In genomic region chr16:38478296-38478695, GRCm38 (mm10) we compare ENCODE assay signal across 23 mouse cellular contexts. TPM values are rescaled to one million over a fixed set of nuclear protein-coding genes. Genes with fewer than 3 reads are reported as not detected.
DNase-seq lines count a peak whose midpoint lies in the region; ATAC-seq and TF ChIP-seq lines count a peak whose summit lies in the region.
"Had no signal": no experiment of that assay in that cellular context is flagged by ENCODE, and none has a peak within 500 bp of the region (broad histone marks: within the 10 kb centered on the region; RNA-seq: fewer than 3 reads in every experiment).

No protein-coding gene starts in this region.

- H3K4me3 ChIP-seq in midbrain, embryonic 11.5 days (ENCODE audit: low read depth, low read length) = no peak overlapping the region
- H3K4me3 ChIP-seq in midbrain, embryonic 15.5 days = no peak overlapping the region
- H3K4me3 ChIP-seq in CH12.LX (replicated peaks in 1 of 3; ENCODE audit: low read depth in 2 of 3, low read length in 2 of 3, poor library complexity in 1 of 3) = peak overlapping the region in 1 of 3 experiments; percentile 29
- no peak overlapping the region for H3K4me3 ChIP-seq in MEL (ENCODE audit: control insufficient read depth in 1 of 2, insufficient read depth in 1 of 2, low read depth in 2 of 2, low read length in 2 of 2)

- TF ChIP-seq RAD21 in CH12.LX (IDR thresholded peaks at IDR 0.05; ENCODE audit: low read depth, low read length) (no peak), MEL (IDR thresholded peaks at IDR 0.05; ENCODE audit: low read depth, low read length) (no peak)

- H3K9ac ChIP-seq in midbrain, embryonic 11.5 days (ENCODE audit: low read length) = no peak overlapping the region
- no peak overlapping the region for H3K9ac ChIP-seq in midbrain, embryonic 15.5 days
- H3K9ac ChIP-seq in CH12.LX (ENCODE audit: insufficient read depth, low read depth) = no peak overlapping the region
- no peak overlapping the region for H3K9ac ChIP-seq in MEL (ENCODE audit: control insufficient read depth, low read depth, low read length, poor library complexity, severe bottlenecking)

- no peaks in the 10 kb centered on the region for H3K36me3 ChIP-seq in midbrain, embryonic 11.5 days (ENCODE audit: control insufficient read depth, insufficient read depth, low read length)
- no peaks in the 10 kb centered on the region for H3K36me3 ChIP-seq in midbrain, embryonic 15.5 days (replicated peaks)
- peaks cover 80 to 88% of the 10 kb centered on the region in 2 experiments for H3K36me3 ChIP-seq in CH12.LX (replicated peaks in 1 of 2; ENCODE audit: control insufficient read depth in 1 of 2, insufficient read depth in 1 of 2, low read length in 1 of 2)
- peaks cover 0 to 35% of the 10 kb centered on the region in 2 experiments; a peak in 2 of 4 replicates for H3K36me3 ChIP-seq in MEL (ENCODE audit: control insufficient read depth in 1 of 2, insufficient read depth in 2 of 2, low read length in 2 of 2)

- dilution Hi-C loops in CH12.LX (cut with MboI; ENCODE audit: extremely low pct_ligation_motif_present, extremely low pct_unique_long_range_greater_than_20kb, low sequenced_read_pairs) = no loop called here

- no peak for TF ChIP-seq POLR2A in CH12.LX (IDR thresholded peaks at IDR 0.05; ENCODE audit: low read depth, low read length)
- no peak for TF ChIP-seq POLR2A in MEL (IDR thresholded peaks at IDR 0.05; ENCODE audit: control insufficient read depth in 1 of 2, insufficient read depth in 1 of 2, low read depth in 1 of 2, low read length in 2 of 2, poor library complexity in 1 of 2)

- no peak for TF ChIP-seq EP300 in CH12.LX (IDR thresholded peaks at IDR 0.05; ENCODE audit: low read length)
- no peak for TF ChIP-seq EP300 in MEL (IDR thresholded peaks at IDR 0.05; ENCODE audit: low read depth in 1 of 2, low read length in 2 of 2)

- ATAC-seq in midbrain, embryonic 11.5 days (ENCODE audit: low FRiP score) = no peak
- no peak for ATAC-seq in midbrain, embryonic 15.5 days (replicated peaks)
- ATAC-seq: activated CD4-positive, CD25-positive, alpha-beta regulatory T cell, adult 4 months; CD4-positive, CD25-positive, alpha-beta regulatory T cell, adult 4 months; Patski had no signal

- peaks cover 1% of the 10 kb centered on the region; the same call in 1 of the 2 replicates for H3K27me3 ChIP-seq in midbrain, embryonic 11.5 days (ENCODE audit: control insufficient read depth, insufficient read depth, low read length)
- peaks cover 12% of the 10 kb centered on the region; the same call in 1 of the 2 replicates for H3K27me3 ChIP-seq in midbrain, embryonic 15.5 days (replicated peaks)
- no peaks in the 10 kb centered on the region for H3K27me3 ChIP-seq in CH12.LX (replicated peaks)
- H3K27me3 ChIP-seq in MEL (ENCODE audit: control insufficient read depth in 1 of 2, insufficient read depth in 2 of 2, low read length in 2 of 2) = no peaks in the 10 kb centered on the region
- H3K27me3 ChIP-seq: Patski had no signal

- in situ Hi-C loops in CH12.LX (cut with MboI; ENCODE audit: low pct_ligation_motif_present, low pct_unique_long_range_greater_than_20kb, low sequenced_read_pairs) = no loop called here

- peaks cover 60% of the 10 kb centered on the region for H3K79me2 ChIP-seq in CH12.LX (replicated peaks; ENCODE audit: control insufficient read depth, extremely low read depth, insufficient read depth, poor library complexity, severe bottlenecking)
- H3K79me2 ChIP-seq in MEL (ENCODE audit: control insufficient read depth, insufficient read depth, low read length, poor library complexity) = no peaks in the 10 kb centered on the region; the same call in 1 of the 2 replicates

- peaks cover 2% of the 10 kb centered on the region; the same call in 1 of the 2 replicates for H3K4me1 ChIP-seq in midbrain, embryonic 11.5 days (ENCODE audit: control insufficient read depth, insufficient read depth, low read length)
- H3K4me1 ChIP-seq in midbrain, embryonic 15.5 days = peaks cover 14% of the 10 kb centered on the region
- H3K4me1 ChIP-seq in CH12.LX (ENCODE audit: control insufficient read depth in 1 of 2, insufficient read depth in 2 of 2) (peaks cover 10 to 69% of the 10 kb centered on the region in 2 experiments), MEL (ENCODE audit: control insufficient read depth in 1 of 2, insufficient read depth in 2 of 2, low read length in 2 of 2) (peaks cover 11 to 33% of the 10 kb centered on the region in 2 experiments)

- WGBS in midbrain, embryonic 11.5 days = 92% methylated on average over 3 of the region's 3 CpGs
- WGBS in midbrain, embryonic 15.5 days = 93% methylated on average over 3 of the region's 3 CpGs

- no peak overlapping the region for H3K27ac ChIP-seq in midbrain, embryonic 11.5 days (ENCODE audit: low read depth, low read length)
- H3K27ac ChIP-seq in midbrain, embryonic 15.5 days = no peak overlapping the region
- H3K27ac ChIP-seq in CH12.LX (ENCODE audit: insufficient read depth, low read depth) (no peak overlapping the region), MEL (ENCODE audit: control insufficient read depth, low read depth, low read length) (no peak overlapping the region)

- DNase-seq in heart, adult 11 months = peak; percentile 75
- DNase-seq in heart, postnatal 4 days = no peak
- DNase-seq in midbrain, embryonic 11.5 days (ENCODE audit: low spot score, missing footprints) = peak; percentile 60
- DNase-seq in CH12.LX (ENCODE audit: extremely low read depth) (no peak), MEL (ENCODE audit: low read depth, low spot score) (no peak)
- DNase-seq in urinary bladder, postnatal 14 days (ENCODE audit: low spot score) = no peak
- DNase-seq in thymus, postnatal 0 days (ENCODE audit: low spot score) = no peak
- DNase-seq: adrenal gland, adult 2 months; adrenal gland, adult 8-10 months; adrenal gland, postnatal 10 days; adrenal gland, postnatal 14 days; adrenal gland, postnatal 25 days; adrenal gland, postnatal 36 days; B cell, adult 2 months; cerebellum, adult 11 months; cerebellum, adult 11-12 months; cerebellum, adult 18-20 months; cerebellum, adult 2 months had no signal

- H3K4me2 ChIP-seq in midbrain, embryonic 11.5 days = no peak overlapping the region
- no peak overlapping the region for H3K4me2 ChIP-seq in midbrain, embryonic 15.5 days
- H3K4me2 ChIP-seq in CH12.LX (ENCODE audit: insufficient read depth, low read depth, poor library complexity, severe bottlenecking) = no peak overlapping the region

- no peaks in the 10 kb centered on the region for H3K9me3 ChIP-seq in midbrain, embryonic 11.5 days (ENCODE audit: control insufficient read depth, low read length)
- H3K9me3 ChIP-seq in midbrain, embryonic 15.5 days = no peaks in the 10 kb centered on the region
- H3K9me3 ChIP-seq in CH12.LX (replicated peaks; ENCODE audit: low read length) (no peaks in the 10 kb centered on the region), MEL (replicated peaks; ENCODE audit: insufficient read depth, low read length) (no peaks in the 10 kb centered on the region)
- H3K9me3 ChIP-seq: G1E had no signal

- no peak for TF ChIP-seq CTCF in CH12.LX (conservative IDR thresholded peaks at IDR 0.05 in 1 of 2, IDR thresholded peaks at IDR 0.05 in 1 of 2; ENCODE audit: low read depth in 2 of 2, low read length in 2 of 2)
- TF ChIP-seq CTCF in MEL (IDR thresholded peaks at IDR 0.05 in 2 of 3, conservative IDR thresholded peaks at IDR 0.05 in 1 of 3; ENCODE audit: control insufficient read depth in 1 of 3, insufficient read depth in 1 of 3, low read depth in 2 of 3, low read length in 3 of 3, poor library complexity in 1 of 3, severe bottlenecking in 1 of 3) = no peak

RNA-seq across cellular contexts. Expression of gene Cd80, which starts 22.9 kb away (rescaled TPM):
- under 1 TPM; 0.26 to 0.27 TPM for total RNA-seq in heart, postnatal 4 days (2021)
- 0.42 and 0.65 TPM in 2 replicates for polyA plus RNA-seq in midbrain, embryonic 11.5 days (2014; fragmentation: Nextera tagmentation; extraction: Ambion mirVana)
- polyA plus RNA-seq in midbrain, embryonic 15.5 days (2015; fragmentation: Nextera tagmentation; extraction: Ambion mirVana) = 0.54 and 0.75 TPM in 2 replicates
- total RNA-seq in CH12.LX (2012; rRNA removed) (43.6 and 46.2 TPM in 2 replicates), CH12.LX (2014; rRNA removed) (54.3 and 57.8 TPM in 2 replicates), MEL (2012; rRNA removed) (0.04 and 0.07 TPM in 2 replicates)
- polyA plus RNA-seq in CH12.LX (2012; ENCODE audit: insufficient read length, low read depth) (37.0 and 39.5 TPM in 2 replicates), MEL (2012; ENCODE audit: insufficient read depth in 1 of 2, insufficient read length in 2 of 2, low read depth in 1 of 2, low replicate concordance in 2 of 2, missing spikeins in 1 of 2) (under 1 TPM in 1 of 2 experiments, not detected in 1; 0.38 TPM)
- polyA plus RNA-seq in thymus, postnatal 0 days (2015; fragmentation: Nextera tagmentation; extraction: Ambion mirVana) = 0.72 and 0.82 TPM in 2 replicates
- polyA plus RNA-seq: adrenal gland, adult 2 months had no signal

RNA-seq across cellular contexts. Expression of gene Adprh, which starts 25.8 kb away (rescaled TPM):
- total RNA-seq in heart, postnatal 4 days (2021) = 10 to 100 TPM; 34.1 to 35.3 TPM
- 122 and 134 TPM in 2 replicates for polyA plus RNA-seq in midbrain, embryonic 11.5 days (2014; fragmentation: Nextera tagmentation; extraction: Ambion mirVana)
- 152 and 161 TPM in 2 replicates for polyA plus RNA-seq in midbrain, embryonic 15.5 days (2015; fragmentation: Nextera tagmentation; extraction: Ambion mirVana)
- total RNA-seq in CH12.LX (2012; rRNA removed) (47.3 and 67.7 TPM in 2 replicates), CH12.LX (2014; rRNA removed) (44.9 and 45.3 TPM in 2 replicates), MEL (2012; rRNA removed) (20.1 and 24.8 TPM in 2 replicates)
- polyA plus RNA-seq in CH12.LX (2012; ENCODE audit: insufficient read length, low read depth) (82.9 and 93.2 TPM in 2 replicates), MEL (2012; ENCODE audit: insufficient read depth in 1 of 2, insufficient read length in 2 of 2, low read depth in 1 of 2, low replicate concordance in 2 of 2, missing spikeins in 1 of 2) (10 to 100 TPM in 1 of 2 experiments, not detected in 1; 86.7 TPM)
- 90.2 and 91.5 TPM in 2 replicates for polyA plus RNA-seq in thymus, postnatal 0 days (2015; fragmentation: Nextera tagmentation; extraction: Ambion mirVana)

RNA-seq across cellular contexts. Expression of gene Timmdc1, which starts 44.2 kb away (rescaled TPM):
- total RNA-seq in heart, postnatal 4 days (2021) = 10 to 100 TPM; 56.8 to 58.2 TPM
- polyA plus RNA-seq in midbrain, embryonic 11.5 days (2014; fragmentation: Nextera tagmentation; extraction: Ambion mirVana) = 27.6 and 29.2 TPM in 2 replicates
- polyA plus RNA-seq in midbrain, embryonic 15.5 days (2015; fragmentation: Nextera tagmentation; extraction: Ambion mirVana) = 32.0 and 33.0 TPM in 2 replicates
- total RNA-seq in CH12.LX (2012; rRNA removed) (49.7 and 50.1 TPM in 2 replicates), CH12.LX (2014; rRNA removed) (32.5 and 36.5 TPM in 2 replicates), MEL (2012; rRNA removed) (36.4 and 38.0 TPM in 2 replicates)
- polyA plus RNA-seq in CH12.LX (2012; ENCODE audit: insufficient read length, low read depth) (45.1 and 45.3 TPM in 2 replicates), MEL (2012; ENCODE audit: insufficient read depth in 1 of 2, insufficient read length in 2 of 2, low read depth in 1 of 2, low replicate concordance in 2 of 2, missing spikeins in 1 of 2) (10 to 100 TPM in 1 of 2 experiments, not detected in 1; 40.4 TPM)
- 29.4 and 30.1 TPM in 2 replicates for polyA plus RNA-seq in thymus, postnatal 0 days (2015; fragmentation: Nextera tagmentation; extraction: Ambion mirVana)

RNA-seq across cellular contexts. Expression of gene Pla1a, which starts 45.4 kb away (rescaled TPM):
- total RNA-seq in heart, postnatal 4 days (2021) = 1 to 10 TPM; 5.8 to 5.9 TPM
- polyA plus RNA-seq in midbrain, embryonic 11.5 days (2014; fragmentation: Nextera tagmentation; extraction: Ambion mirVana) = 0.23 and 0.59 TPM in 2 replicates
- 0.42 and 0.61 TPM in 2 replicates for polyA plus RNA-seq in midbrain, embryonic 15.5 days (2015; fragmentation: Nextera tagmentation; extraction: Ambion mirVana)
- total RNA-seq in CH12.LX (2012; rRNA removed) = 20.6 and 27.9 TPM in 2 replicates
- 12.3 and 14.3 TPM in 2 replicates for total RNA-seq in CH12.LX (2014; rRNA removed)
- 9.3 and 11.0 TPM in 2 replicates for polyA plus RNA-seq in CH12.LX (2012; ENCODE audit: insufficient read length, low read depth)
- total RNA-seq in MEL (2012; rRNA removed) = not detected in 2 replicates
- under 1 TPM in 1 of 2 experiments, not detected in 1; 0.04 TPM for polyA plus RNA-seq in MEL (2012; ENCODE audit: insufficient read depth in 1 of 2, insufficient read length in 2 of 2, low read depth in 1 of 2, low replicate concordance in 2 of 2, missing spikeins in 1 of 2)
- 2.2 and 2.8 TPM in 2 replicates for polyA plus RNA-seq in thymus, postnatal 0 days (2015; fragmentation: Nextera tagmentation; extraction: Ambion mirVana)
- polyA plus RNA-seq: activated CD4-positive, CD25-positive, alpha-beta regulatory T cell, adult 4 months; G1E had no signal

Comparison
In these comparisons a context has a peak if more than half of its experiments do, and no peak if none do; other contexts are left out.
1. DNase-seq: peak in heart, adult 11 months (single experiment) and midbrain, embryonic 11.5 days (single experiment); none in heart, postnatal 4 days (single experiment), CH12.LX (single experiment), MEL (single experiment), urinary bladder, postnatal 14 days (single experiment) and thymus, postnatal 0 days (single experiment).
2. RNA of gene Cd80, which starts 22.9 kb away (polyA plus RNA-seq): 37.0 to 39.5 TPM in CH12.LX; 0.54 to 0.75 TPM in midbrain, embryonic 15.5 days, 0.72 to 0.82 TPM in thymus, postnatal 0 days, 0.42 to 0.65 TPM in midbrain, embryonic 11.5 days and 0.38 TPM in MEL; every median in the first group is over 10 times any median in the second.